Mouse (Mus musculus) spleen, adult 2 months (tissue): ENCODE data around the gene Ambra1.

Source experiments
- CTCF ChIP-seq: fragments of 200-500 bp; IDR thresholded peaks from 2 replicates; pipeline ENCODE4 v1.5.1; 2011; ENCODE audit warnings: mild to moderate bottlenecking, inconsistent platforms; ENCODE audit not compliant: insufficient read depth, insufficient read length, insufficient replicate concordance; ENCODE audit errors: extremely low read depth
- POLR2A ChIP-seq: fragments of 200-500 bp; IDR thresholded peaks from 2 replicates; pipeline ENCODE4 v1.6.1; 2011; ENCODE audit warnings: low read depth, low read length, inconsistent platforms

GRCm38 (mm10) chr2:91835031-91835430 is 105.1 kb downstream of the Ambra1 start:
- TF ChIP-seq CTCF (no peak), POLR2A (no peak)
